Mouse (Mus musculus) CH12.LX (cell line): Measurements from ENCODE around the gene Pcdh9. TPM values are rescaled to one million over a fixed set of nuclear protein-coding genes. Genes with fewer than 3 reads are reported as not detected.

Source experiments
- DNase-seq: peaks from one replicate; pipeline ENCODE4 v3.0.0-alpha.2; 2013; ENCODE audit errors: extremely low read depth
- H3K27ac ChIP-seq: 2 replicates; pipeline ENCODE4 v1.5.1; 2012; ENCODE audit warnings: low read depth, mild to moderate bottlenecking, control low read depth, moderate library complexity; ENCODE audit not compliant: insufficient read depth
- H3K27me3 ChIP-seq: replicated peaks from 2 replicates; pipeline ENCODE3; 2012; ENCODE audit warnings: inconsistent platforms
- H3K36me3 ChIP-seq, 2 experiments: replicated peaks in 1 of 2; 2 replicates each; pipeline versions ENCODE3 to v1.6.1; 2012; ENCODE audit warnings: inconsistent platforms in 1 of 2, low read length in 1 of 2, mild to moderate bottlenecking in 1 of 2, mixed read lengths in 1 of 2, moderate library complexity in 1 of 2; ENCODE audit not compliant: control insufficient read depth in 1 of 2, insufficient read depth in 1 of 2
- H3K4me1 ChIP-seq, 2 experiments: 2 replicates each; pipeline ENCODE4 v1.6.1; 2012; ENCODE audit warnings: inconsistent platforms in 1 of 2, moderate library complexity in 1 of 2; ENCODE audit not compliant: insufficient read depth in 2 of 2, control insufficient read depth in 1 of 2
- H3K4me2 ChIP-seq: 2 replicates; pipeline ENCODE4 v1.6.1; 2012; ENCODE audit warnings: low read depth, mild to moderate bottlenecking, control low read depth; ENCODE audit not compliant: poor library complexity, insufficient read depth, severe bottlenecking
- H3K4me3 ChIP-seq, 3 experiments: fragments of 150-350 bp in 1 of 3; sonication (generic) in 1 of 3; replicated peaks in 1 of 3; 2 replicates each; pipeline versions ENCODE3 to v1.5.1; 2011 to 2012; ENCODE audit warnings: low read depth in 2 of 3, low read length in 2 of 3, mild to moderate bottlenecking in 2 of 3, moderate library complexity in 2 of 3, control low read depth in 1 of 3, improper control_type of control experiment in 1 of 3, inconsistent platforms in 1 of 3, mixed read lengths in 1 of 3; ENCODE audit not compliant: poor library complexity in 1 of 3
- H3K79me2 ChIP-seq: replicated peaks from 2 replicates; pipeline ENCODE4 v1.6.1; 2012; ENCODE audit warnings: mild to moderate bottlenecking, moderate library complexity; ENCODE audit not compliant: control insufficient read depth, poor library complexity, insufficient read depth, severe bottlenecking; ENCODE audit errors: extremely low read depth
- H3K9ac ChIP-seq: 2 replicates; pipeline ENCODE4 v1.6.1; 2012; ENCODE audit warnings: low read depth, mild to moderate bottlenecking, control low read depth, moderate library complexity; ENCODE audit not compliant: insufficient read depth
- H3K9me3 ChIP-seq: replicated peaks from 2 replicates; pipeline ENCODE3; 2012; ENCODE audit warnings: low read length, inconsistent platforms, mixed read lengths
- CHD1 ChIP-seq: IDR thresholded peaks from 2 replicates; pipeline ENCODE4 v1.6.1; 2012; ENCODE audit warnings: low read depth, low read length, improper control_type of control experiment, inconsistent platforms
- CTCF ChIP-seq, 2 experiments: IDR thresholded peaks in 1 of 2; conservative IDR thresholded peaks in 1 of 2; 2 replicates each; pipeline ENCODE4 v1.5.1; 2011 to 2012; ENCODE audit warnings: low read depth in 2 of 2, low read length in 2 of 2, improper control_type of control experiment in 1 of 2, inconsistent platforms in 1 of 2, mild to moderate bottlenecking in 1 of 2, moderate library complexity in 1 of 2
- ETS1 ChIP-seq: conservative IDR thresholded peaks from 2 replicates; pipeline ENCODE4 v1.6.1; 2012; ENCODE audit warnings: low read depth, mild to moderate bottlenecking, inconsistent platforms, low read length, improper control_type of control experiment, moderate library complexity
- HCFC1 ChIP-seq: IDR thresholded peaks from 2 replicates; pipeline ENCODE4 v1.6.1; 2012; ENCODE audit warnings: low read depth, mild to moderate bottlenecking, inconsistent platforms, low read length, improper control_type of control experiment
- JUN ChIP-seq: IDR thresholded peaks from 2 replicates; pipeline ENCODE4 v1.6.1; 2011; ENCODE audit warnings: low read depth, mild to moderate bottlenecking, low read length, improper control_type of control experiment, moderate library complexity; ENCODE audit not compliant: insufficient read depth
- JUND ChIP-seq: conservative IDR thresholded peaks from 2 replicates; pipeline ENCODE4 v1.6.1; 2011; ENCODE audit warnings: low read depth, low read length, improper control_type of control experiment
- KAT2A ChIP-seq: IDR thresholded peaks from 2 replicates; pipeline ENCODE4 v1.6.1; 2012; ENCODE audit warnings: low read length, improper control_type of control experiment, inconsistent platforms; ENCODE audit not compliant: insufficient replicate concordance
- MAFK ChIP-seq: IDR thresholded peaks from 2 replicates; pipeline ENCODE4 v1.6.1; 2011; ENCODE audit warnings: low read length, improper control_type of control experiment; ENCODE audit not compliant: insufficient replicate concordance
- MAX ChIP-seq: IDR thresholded peaks from 2 replicates; pipeline ENCODE4 v1.6.1; 2011; ENCODE audit warnings: low read length, improper control_type of control experiment
- MEF2A ChIP-seq: IDR thresholded peaks from 2 replicates; pipeline ENCODE4 v1.6.1; 2014; ENCODE audit warnings: low read depth, mild to moderate bottlenecking, inconsistent platforms, low read length, improper control_type of control experiment, borderline replicate concordance
- MXI1 ChIP-seq: IDR thresholded peaks from 2 replicates; pipeline ENCODE4 v1.6.1; 2011; ENCODE audit warnings: mild to moderate bottlenecking, low read depth, low read length, improper control_type of control experiment
- NELFE ChIP-seq: IDR thresholded peaks from 2 replicates; pipeline ENCODE4 v1.6.1; 2011; ENCODE audit warnings: low read depth, low read length, improper control_type of control experiment
- RAD21 ChIP-seq: IDR thresholded peaks from 2 replicates; pipeline ENCODE4 v1.6.1; 2011; ENCODE audit warnings: low read depth, mild to moderate bottlenecking, low read length, improper control_type of control experiment, moderate library complexity
- RCOR1 ChIP-seq: conservative IDR thresholded peaks from 2 replicates; pipeline ENCODE4 v1.6.1; 2012; ENCODE audit warnings: low read depth, mild to moderate bottlenecking, inconsistent platforms, low read length, improper control_type of control experiment
- SMC3 ChIP-seq: IDR thresholded peaks from 2 replicates; pipeline ENCODE4 v1.6.1; 2011; ENCODE audit warnings: low read depth, low read length, improper control_type of control experiment
- USF1 ChIP-seq: IDR thresholded peaks from 2 replicates; pipeline ENCODE4 v1.6.1; 2014; ENCODE audit warnings: low read depth, mild to moderate bottlenecking, inconsistent platforms, low read length, improper control_type of control experiment
- ZC3H11A ChIP-seq: IDR thresholded peaks from 2 replicates; pipeline ENCODE4 v1.6.1; 2012; ENCODE audit warnings: low read depth, mild to moderate bottlenecking, inconsistent platforms, low read length, improper control_type of control experiment
- dilution Hi-C: fragments of 300-500 bp; cut with MboI; formaldehyde crosslinking; loops from 2 replicates; pipeline ENCODE4 v1.14.3; 2020; ENCODE audit warnings: low sequenced_read_pairs; ENCODE audit not compliant: extremely low pct_unique_long_range_greater_than_20kb, extremely low pct_ligation_motif_present
- in situ Hi-C: fragments of 300-500 bp; cut with MboI; formaldehyde crosslinking; loops from 3 replicates; pipeline ENCODE4 v1.14.3; 2019; ENCODE audit warnings: low sequenced_read_pairs, low pct_ligation_motif_present, low pct_unique_long_range_greater_than_20kb, mixed read lengths
- polyA plus RNA-seq: library from polyadenylated mRNA; unstranded; fragments of >175 nt; gene quantifications from 2 replicates; pipeline ENCODE4 v1.2.1, GENCODE M21; 2012; ENCODE audit warnings: low read depth; ENCODE audit not compliant: insufficient read length
- total RNA-seq, 2 experiments: library from RNA; depleted of rRNA; stranded (reverse); fragments of 300-350 nt in 1 of 2; fragments of >200 nt in 1 of 2; gene quantifications; 2 replicates each; pipeline ENCODE4 v1.2.3; 2012 to 2014

Gene Pcdh9
- total and polyA plus RNA-seq, 3 experiments, result not detected

GRCm38 (mm10) chr14:93287642-93288041, 602.8 kb downstream of the Pcdh9 start:
- Histone ChIP-seq H3K79me2 (no peaks in the 10 kb centered on the region), H3K9ac (no peak overlapping the region), H3K9me3 (peaks cover 29% of the 10 kb centered on the region), H3K4me2 (no peak overlapping the region), H3K4me1 (no peaks in the 10 kb centered on the region), H3K4me3 (no peak overlapping the region), H3K36me3 (no peaks in the 10 kb centered on the region), H3K27ac (no peak overlapping the region), H3K27me3 (no peaks in the 10 kb centered on the region)
- DNase-seq, result no peak
- dilution Hi-C loops (no loop called here), in situ Hi-C loops (no loop called here)
- TF ChIP-seq MEF2A, result no peak
- 0 out of 4 replicates have a peak, but pooled peaks of 1 of the 2 experiments have one; percentile 19 for TF ChIP-seq CTCF (conservative IDR thresholded peaks at IDR 0.05 in 1 of 2, IDR thresholded peaks at IDR 0.05 in 1 of 2; ENCODE audit: low read depth in 2 of 2, low read length in 2 of 2)
- no peak for TF ChIP-seq RCOR1
- TF ChIP-seq SMC3, result peak; percentile 23

GRCm38 (mm10) chr14:93285136-93285535, 605.3 kb downstream of the Pcdh9 start:
- H3K27ac ChIP-seq, result no peak overlapping the region
- dilution Hi-C loops (no loop called here), in situ Hi-C loops (no loop called here)
- no peaks in the 10 kb centered on the region for H3K36me3 ChIP-seq
- no peaks in the 10 kb centered on the region for H3K79me2 ChIP-seq
- H3K4me2 ChIP-seq, result no peak overlapping the region
- no peaks in the 10 kb centered on the region for H3K27me3 ChIP-seq
- peaks cover 23% of the 10 kb centered on the region for H3K9me3 ChIP-seq
- no peak overlapping the region for H3K9ac ChIP-seq
- H3K4me3 ChIP-seq, result no peak overlapping the region
- no peaks in the 10 kb centered on the region for H3K4me1 ChIP-seq
- TF ChIP-seq NELFE (no peak), MXI1 (no peak), MEF2A (no peak), KAT2A (no peak), MAFK (no peak), RAD21 (no peak), HCFC1 (no peak), RCOR1 (no peak), JUN (no peak), SMC3 (no peak), ETS1 (no peak), CHD1 (no peak), ZC3H11A (no peak), USF1 (no peak), MAX (no peak), JUND (no peak)
- DNase-seq, result no peak
